Mouse (Mus musculus): ENCODE results near the gene Epha2. TPM values are rescaled to one million over a fixed set of nuclear protein-coding genes. Genes with fewer than 3 reads are reported as not detected.

Epha2 gene
- total RNA-seq, 2 experiments from 2014 or later = 12.0 to 18.1 TPM

- no peak for DNase-seq (ENCODE audit: low spot score in 2 of 2)
Observed at GRCm38 (mm10) chr4:141325636-141326035, 24.6 kb downstream of the Epha2 start.

DNA sequence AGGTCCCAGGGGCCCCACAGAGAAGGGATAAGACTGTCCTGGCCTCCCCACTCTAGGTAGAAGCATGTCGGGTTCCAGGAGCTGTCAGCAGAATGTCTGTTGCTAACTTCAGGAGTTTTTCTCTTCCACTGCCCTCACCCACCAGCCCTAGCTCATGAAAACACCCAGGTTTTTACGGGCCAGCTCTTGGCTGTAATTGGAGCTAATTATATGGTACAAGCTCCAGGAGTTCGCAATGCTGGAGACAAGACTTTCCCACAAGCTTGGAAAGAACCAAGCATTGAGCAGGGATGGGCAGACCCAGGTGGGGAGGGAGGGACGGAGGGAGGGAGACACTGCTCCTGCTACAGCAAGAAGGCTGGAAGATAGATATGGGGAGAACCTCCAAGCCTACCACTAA is 26.0 kb downstream of the Epha2 start:
- no peak for DNase-seq (ENCODE audit: low spot score in 2 of 2)

DNA sequence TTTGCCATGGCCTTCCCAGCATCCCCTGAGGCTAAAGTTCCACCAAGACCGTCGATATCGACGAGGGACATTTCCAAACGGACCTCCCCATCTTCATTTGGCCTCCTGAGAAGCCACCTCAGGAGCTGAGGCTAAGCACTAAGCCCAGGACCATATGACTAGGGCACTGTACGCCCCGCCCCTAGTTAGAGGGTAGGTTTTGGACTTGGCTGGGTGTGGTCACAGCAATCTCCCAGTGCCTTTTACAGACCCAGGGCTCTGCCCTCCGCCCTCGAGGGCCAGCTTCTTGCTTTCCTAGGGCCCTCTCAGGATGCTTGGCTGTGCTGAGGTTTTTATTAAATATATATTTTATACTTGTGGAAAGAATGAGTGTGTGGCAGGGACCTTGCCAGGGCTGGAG is 27.7 kb downstream of the Epha2 start:
- no peak for DNase-seq (ENCODE audit: low spot score in 2 of 2)

- DNase-seq (ENCODE audit: low spot score in 2 of 2) = no peak
Observed at GRCm38 (mm10) chr4:141329968-141330367, 28.9 kb downstream of the Epha2 start.

DNA sequence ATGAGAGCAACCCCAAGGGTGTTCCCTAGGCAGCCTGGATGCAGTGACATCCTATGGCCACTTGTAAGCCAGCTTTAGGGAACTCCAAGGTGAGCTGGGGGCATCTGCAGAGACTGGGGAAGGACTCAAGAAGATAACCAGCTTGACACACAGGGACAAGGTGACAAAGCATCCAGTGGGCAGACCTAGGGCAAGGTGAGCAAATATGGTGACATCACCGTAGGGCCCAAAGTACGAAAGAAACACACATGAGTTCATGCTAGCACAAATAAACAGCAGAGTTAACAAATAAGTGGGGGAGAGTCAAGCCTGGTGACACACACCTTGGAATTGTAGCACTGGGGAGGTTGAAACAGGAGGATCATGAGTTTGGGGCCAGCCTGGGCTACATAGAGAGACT is 30.4 kb downstream of the Epha2 start:
- no peak for DNase-seq (ENCODE audit: low spot score in 2 of 2)

GRCm38 (mm10) chr4:141332258-141332657 is 31.2 kb downstream of the Epha2 start:
- DNase-seq (ENCODE audit: low spot score in 2 of 2) = no peak

- DNase-seq (ENCODE audit: low spot score in 2 of 2) = no peak
Observed at GRCm38 (mm10) chr4:141334695-141335094, 33.7 kb downstream of the Epha2 start.

DNA sequence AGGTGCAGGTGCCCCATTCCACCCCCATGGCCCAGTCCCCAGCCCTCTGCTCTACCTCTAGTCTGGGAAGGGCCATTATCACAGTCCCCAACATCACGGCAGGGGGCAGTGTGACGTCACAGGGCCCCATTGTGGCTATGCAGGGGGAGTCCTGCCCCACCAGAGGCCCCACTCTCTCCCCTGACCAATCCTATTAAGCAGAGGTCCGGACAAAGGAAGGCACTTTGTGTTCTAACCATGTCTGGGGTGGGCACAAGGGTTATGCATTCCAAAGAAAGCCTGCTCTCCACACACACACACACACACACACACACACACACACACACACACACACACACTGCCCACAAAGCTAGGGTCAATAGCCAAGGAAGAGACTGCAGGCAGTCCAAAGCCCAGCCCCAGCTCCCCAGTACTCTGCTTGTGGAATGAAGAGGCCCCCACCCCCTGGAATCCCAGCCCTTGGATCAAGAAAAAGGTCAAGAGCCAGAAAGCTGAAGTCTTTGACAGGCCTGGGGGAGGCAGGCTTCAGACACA is 34.3 kb downstream of the Epha2 start:
- no peak for DNase-seq (ENCODE audit: low spot score in 2 of 2)

DNA sequence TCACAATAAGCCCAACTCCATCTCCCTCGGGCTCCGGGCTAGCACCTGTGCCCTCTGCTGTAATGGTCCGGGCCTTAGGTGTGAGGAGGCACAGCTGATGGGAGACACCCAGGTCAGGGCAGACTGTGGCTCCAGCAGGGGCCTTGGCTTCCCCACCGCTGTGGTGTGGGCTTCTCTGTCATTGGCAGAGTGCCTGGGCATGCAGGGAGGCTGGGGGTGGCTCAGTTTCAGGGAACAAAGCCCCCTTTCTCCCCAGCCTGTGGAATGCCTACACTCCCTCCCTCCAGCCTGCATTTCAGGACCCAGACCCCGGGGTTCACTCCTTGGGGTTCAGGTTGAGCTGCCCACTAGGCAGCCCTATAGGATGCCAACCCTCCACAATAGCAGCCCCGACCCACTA is 35.2 kb downstream of the Epha2 start:
- DNase-seq (ENCODE audit: low spot score in 2 of 2) = no peak

DNA sequence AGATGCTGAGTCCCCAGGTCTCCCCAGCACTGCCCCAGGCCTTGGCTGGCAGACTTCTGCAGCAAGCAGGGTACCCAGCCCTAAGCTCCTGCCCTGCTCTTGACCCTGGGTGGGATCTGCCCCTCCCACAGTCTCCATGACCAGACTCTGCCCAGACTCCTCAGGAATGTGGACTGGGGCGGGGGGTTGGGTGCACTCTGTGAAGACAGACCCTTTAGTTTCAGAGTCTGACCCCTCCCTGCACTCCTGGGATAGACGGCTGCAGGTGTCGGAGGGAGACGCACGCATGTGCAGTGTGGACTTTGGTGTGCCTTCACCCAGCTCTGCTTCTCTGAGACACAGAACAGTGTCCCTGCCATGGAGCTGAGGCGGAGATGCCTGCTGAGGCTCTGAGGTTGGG is 36.9 kb downstream of the Epha2 start:
- DNase-seq (ENCODE audit: low spot score in 2 of 2) = no peak

GRCm38 (mm10) chr4:141338853-141339252 is 37.8 kb downstream of the Epha2 start:
- DNase-seq (ENCODE audit: low spot score in 2 of 2) = no peak

DNA sequence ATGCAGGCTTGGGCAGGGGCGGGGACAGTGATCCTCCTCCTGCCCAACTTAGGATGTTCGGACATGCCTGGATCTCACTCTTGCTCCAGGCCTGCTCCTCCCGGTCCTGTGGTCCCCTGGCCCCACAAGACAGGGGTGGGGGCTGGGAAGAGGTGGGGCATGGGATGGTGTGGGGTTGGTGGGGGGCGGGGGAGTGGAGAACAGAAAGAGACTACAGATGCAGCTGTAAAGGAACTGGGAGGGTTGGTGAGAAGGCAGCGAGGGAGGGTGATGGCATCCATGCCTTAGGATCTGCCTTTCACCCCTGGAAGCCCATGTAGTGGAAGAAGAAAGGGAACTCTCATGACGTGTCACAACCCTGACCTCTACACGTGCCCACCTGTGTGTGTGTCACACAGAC is 40.4 kb downstream of the Epha2 start:
- DNase-seq (ENCODE audit: low spot score in 2 of 2) = no peak

- no peak for DNase-seq (ENCODE audit: low spot score in 2 of 2)
Observed at GRCm38 (mm10) chr4:141343515-141343914, 42.5 kb downstream of the Epha2 start.

- DNase-seq (ENCODE audit: low spot score in 2 of 2) = no peak
Observed at GRCm38 (mm10) chr4:141345219-141345618, 44.2 kb downstream of the Epha2 start.

GRCm38 (mm10) chr4:141347365-141347797 is 46.3 kb downstream of the Epha2 start:
- DNase-seq (ENCODE audit: low spot score in 2 of 2) = no peak

- no peak for DNase-seq (ENCODE audit: low spot score in 2 of 2)
Observed at GRCm38 (mm10) chr4:141348616-141349015, 47.6 kb downstream of the Epha2 start.

DNA sequence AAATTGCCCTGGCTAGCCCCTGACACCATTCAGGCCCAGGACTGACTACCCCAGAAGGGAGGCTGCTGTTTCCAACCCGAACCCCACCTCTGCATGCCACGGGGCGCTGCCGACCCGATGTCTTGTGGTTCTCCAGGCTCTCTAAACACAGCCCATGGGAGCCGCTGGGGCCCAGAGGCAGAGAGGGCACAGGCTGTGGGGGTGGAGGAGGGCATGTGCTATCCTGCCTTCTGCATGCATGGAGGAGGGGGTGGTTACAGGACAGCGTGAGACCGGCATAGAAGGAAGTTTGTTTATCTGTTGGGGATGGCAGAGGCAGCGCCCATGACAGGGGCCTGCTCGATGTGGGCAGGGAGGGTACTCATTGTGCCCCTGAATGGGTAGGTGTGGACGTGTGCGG is 49.0 kb downstream of the Epha2 start:
- no peak for DNase-seq (ENCODE audit: low spot score in 2 of 2)

DNA sequence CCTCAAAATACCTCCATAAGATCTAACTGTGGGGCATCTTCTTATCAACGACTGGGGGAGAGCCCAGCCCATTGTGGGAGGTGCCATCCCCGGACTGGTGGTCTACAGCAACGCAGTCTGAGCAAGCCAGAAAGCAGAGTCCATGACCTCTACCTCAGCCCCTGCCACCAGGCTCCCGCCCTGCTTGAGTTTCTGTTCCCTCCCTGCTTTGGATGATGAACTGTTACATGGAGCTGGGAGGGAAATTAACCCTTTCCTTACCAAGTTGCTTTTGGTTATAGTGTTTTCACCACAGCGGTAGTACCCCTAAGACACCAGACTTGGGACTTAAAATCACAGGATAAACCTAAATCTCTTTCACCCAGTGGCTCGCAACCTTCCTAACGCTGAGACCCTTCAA is 50.9 kb downstream of the Epha2 start:
- no peak for DNase-seq (ENCODE audit: low spot score in 2 of 2)

GRCm38 (mm10) chr4:141352986-141353385 is 51.9 kb downstream of the Epha2 start:
- DNase-seq (ENCODE audit: low spot score in 2 of 2) = no peak

GRCm38 (mm10) chr4:141353868-141354267 is 52.8 kb downstream of the Epha2 start:
- DNase-seq (ENCODE audit: low spot score in 2 of 2) = no peak

GRCm38 (mm10) chr4:141357811-141358210 is 56.8 kb downstream of the Epha2 start:
- DNase-seq (ENCODE audit: low spot score in 2 of 2) = no peak

DNA sequence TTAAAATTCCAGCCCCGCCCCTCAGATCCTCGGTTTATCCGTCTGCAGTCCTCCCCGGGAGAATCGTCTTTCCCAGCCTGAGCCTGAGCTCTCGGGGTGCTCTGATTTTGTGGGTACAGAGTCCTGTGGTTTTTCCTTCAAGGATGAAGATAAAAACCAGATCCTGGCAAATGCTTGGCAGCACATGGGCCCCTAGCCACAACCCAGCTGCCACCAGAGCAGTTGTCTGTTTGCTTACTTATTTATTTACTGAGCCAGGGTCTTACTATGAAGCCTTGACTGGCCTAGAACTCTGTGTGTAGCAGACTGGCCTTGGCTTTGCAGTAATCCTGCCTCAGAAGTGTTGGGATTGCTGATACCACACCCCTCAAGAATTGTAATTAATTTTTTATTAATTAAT is 58.2 kb downstream of the Epha2 start:
- no peak for DNase-seq (ENCODE audit: low spot score in 2 of 2)

- peak in 1 of 2 experiments; percentile 40 for DNase-seq (ENCODE audit: low spot score in 2 of 2)
Observed at GRCm38 (mm10) chr4:141360846-141361245, 59.8 kb downstream of the Epha2 start.

Measured in adrenal gland, adult 18-20 months (tissue).